Mouse (Mus musculus) intestine, postnatal 0 days (tissue): ENCODE results near the gene S100a1. TPM values are rescaled to one million over a fixed set of nuclear protein-coding genes. Genes with fewer than 3 reads are reported as not detected.

ENCODE experiments used
- ATAC-seq: fragments of 200-750 bp; cut with Nextera tagmentation; 2 replicates; pipeline ENCODE4 v1.8.0; 2017; ENCODE audit warnings: mild to moderate bottlenecking, moderate TSS enrichment, moderate library complexity
- H3K27ac ChIP-seq: fragments of 300-500 bp; sonication (generic); 2 replicates; pipeline ENCODE4 v1.5.1; 2014; ENCODE audit warnings: mild to moderate bottlenecking, low read depth, low read length, moderate library complexity
- H3K27me3 ChIP-seq: fragments of 300-500 bp; sonication (generic); replicated peaks from 2 replicates; pipeline ENCODE4 v1.6.1; 2014; ENCODE audit warnings: low read length, mixed read lengths; ENCODE audit not compliant: control insufficient read depth, insufficient read depth
- H3K36me3 ChIP-seq: fragments of 300-500 bp; sonication (generic); 2 replicates; pipeline ENCODE4 v1.6.1; 2014; ENCODE audit warnings: mild to moderate bottlenecking, moderate library complexity; ENCODE audit not compliant: control insufficient read depth, insufficient read depth
- H3K4me1 ChIP-seq: fragments of 300-500 bp; sonication (generic); replicated peaks from 2 replicates; pipeline ENCODE4 v1.6.1; 2014; ENCODE audit warnings: antibody characterized with exemption, low read length, mixed read lengths; ENCODE audit not compliant: control insufficient read depth, insufficient read depth
- H3K4me2 ChIP-seq: fragments of 300-500 bp; sonication (generic); replicated peaks from 2 replicates; pipeline ENCODE4 v1.6.1; 2014; ENCODE audit warnings: low read depth, mild to moderate bottlenecking, moderate library complexity
- H3K4me3 ChIP-seq: fragments of 300-500 bp; sonication (generic); 2 replicates; pipeline ENCODE4 v1.5.1; 2014; ENCODE audit warnings: low read depth, low read length
- H3K9ac ChIP-seq: fragments of 300-500 bp; sonication (generic); 2 replicates; pipeline ENCODE4 v1.6.1; 2014; ENCODE audit warnings: mild to moderate bottlenecking, low read depth, low read length
- H3K9me3 ChIP-seq: fragments of 300-500 bp; sonication (generic); 2 replicates; pipeline ENCODE4 v1.6.1; 2016; ENCODE audit warnings: mixed run types; ENCODE audit not compliant: control insufficient read depth
- CTCF ChIP-seq: sonication (generic); IDR thresholded peaks from 2 replicates; pipeline ENCODE4 v1.5.1; 2016; ENCODE audit warnings: low read depth, mild to moderate bottlenecking, control low read depth, antibody characterized with exemption, moderate library complexity
- WGBS: fragments of 180-500 bp; shearing (Covaris S2); extraction: QIAGEN DNeasy Blood & Tissue Kit; methylation state at CpG from one replicate; pipeline ENCODE4 v1.1.7; 2014; 5-methylcytosine and 5-hydroxymethylcytosine counted together
- polyA plus RNA-seq: library from polyadenylated mRNA; unstranded; fragments of >200 nt; fragmentation: Nextera tagmentation; extraction: Ambion mirVana; gene quantifications from 2 replicates; pipeline ENCODE4 v1.2.1, GENCODE M21; 2015

The S100a1 gene
- polyA plus RNA-seq, 1 experiment from 2014 or later, result 1,091 TPM

DNA sequence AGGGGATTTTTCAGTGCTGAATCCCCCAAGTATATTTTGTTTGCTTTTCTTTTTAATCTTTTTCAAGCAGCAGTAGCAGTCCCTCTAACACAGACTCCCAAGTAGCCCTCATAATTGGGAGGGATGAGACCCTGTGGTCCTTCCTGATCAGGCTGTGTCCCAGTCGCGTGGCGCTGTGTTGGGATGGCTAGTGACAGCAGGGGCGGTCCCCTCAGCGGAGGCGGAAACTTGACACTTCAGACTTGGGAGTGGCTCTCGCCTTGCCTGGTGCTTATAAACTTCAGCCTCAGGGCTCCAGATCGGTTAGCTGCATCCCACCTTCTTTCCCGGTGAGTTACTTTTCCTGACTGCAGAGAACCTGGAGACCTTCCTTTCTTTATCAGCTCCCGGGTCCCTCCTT, 499 bp upstream of the S100a1 start:
- Histone ChIP-seq H3K27me3 (no peaks in the 10 kb centered on the region), H3K4me1 (no peaks in the 10 kb centered on the region), H3K36me3 (no peaks in the 10 kb centered on the region), H3K9me3 (no peaks in the 10 kb centered on the region), H3K4me2 (peak overlapping the region; percentile 83), H3K9ac (peak overlapping the region; percentile 53), H3K27ac (peak overlapping the region; percentile 71; the same call in 1 of the 2 replicates), H3K4me3 (peak overlapping the region; percentile 45)
- TF ChIP-seq CTCF, result no peak; the same call in 1 of the 2 replicates
- ATAC-seq, result peak; percentile 77
- under 1% methylated on average over 10 of the region's 10 CpGs for WGBS

DNA sequence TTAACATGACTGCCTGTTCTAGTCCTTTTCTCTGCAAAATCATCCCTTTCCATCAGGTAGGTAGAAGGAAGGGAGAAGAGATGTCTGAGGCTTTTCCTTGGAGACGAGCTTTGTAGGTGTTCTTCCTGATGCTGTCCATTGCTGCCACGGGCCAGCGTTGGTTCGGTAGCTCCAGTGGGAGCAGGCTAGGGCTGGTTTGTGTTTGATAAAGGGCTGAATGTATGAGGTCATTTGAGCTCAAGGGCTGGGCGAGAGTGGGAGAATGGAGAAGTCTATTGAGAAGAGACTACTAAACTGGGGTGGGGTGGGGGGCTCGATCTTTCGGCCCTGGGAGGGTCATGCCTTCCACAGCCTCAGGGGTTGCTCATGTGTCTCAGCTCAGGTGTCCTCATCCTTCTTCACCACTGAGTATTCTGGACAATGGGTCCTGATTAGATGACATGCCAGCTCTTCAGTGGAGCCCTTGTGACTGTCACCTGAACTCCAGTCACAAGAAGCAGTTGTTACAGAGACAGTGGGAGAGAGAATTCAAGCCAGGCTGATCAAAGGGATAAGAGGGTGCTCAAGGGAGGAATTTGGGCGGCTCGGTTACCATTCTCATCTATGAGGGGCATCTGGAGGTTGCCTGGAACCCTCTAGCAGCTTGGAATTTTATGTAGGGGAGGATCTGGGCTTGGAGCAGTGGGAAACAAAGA, 1.1 kb downstream of the S100a1 start:
- 79% methylated on average over 9 of the region's 9 CpGs for WGBS
- Histone ChIP-seq H3K9ac (peak overlapping the region; percentile 53; the same call in 1 of the 2 replicates), H3K4me1 (peaks cover 2% of the 10 kb centered on the region; the same call in 1 of the 2 replicates), H3K4me2 (peak overlapping the region; percentile 83), H3K36me3 (no peaks in the 10 kb centered on the region), H3K4me3 (peak overlapping the region; percentile 45; the same call in 1 of the 2 replicates), H3K27ac (peak overlapping the region; percentile 71; the same call in 1 of the 2 replicates), H3K9me3 (no peaks in the 10 kb centered on the region), H3K27me3 (no peaks in the 10 kb centered on the region)
- no peak for ATAC-seq
- no peak for TF ChIP-seq CTCF

DNA sequence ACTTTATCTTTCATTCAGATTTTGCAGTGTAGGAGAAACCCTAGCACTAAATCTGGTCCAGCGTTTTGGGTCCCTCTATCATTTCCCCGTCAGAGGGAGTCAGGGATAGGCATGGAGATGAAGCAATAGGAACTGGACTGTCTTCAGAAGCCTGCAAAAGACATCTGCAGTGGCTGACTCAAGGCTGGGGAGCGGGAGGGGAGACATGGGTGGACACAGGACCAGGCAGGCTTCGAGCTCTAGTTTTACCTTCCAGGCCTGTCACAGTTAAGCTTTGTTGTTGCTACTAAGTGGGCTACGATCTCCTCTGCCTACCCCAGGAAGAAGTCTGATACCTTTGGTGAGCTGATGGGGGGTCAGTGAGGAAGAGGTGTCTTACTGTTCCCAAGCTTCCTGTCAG, 1.9 kb downstream of the S100a1 start:
- H3K36me3 ChIP-seq, result no peaks in the 10 kb centered on the region
- peak overlapping the region; percentile 83 for H3K4me2 ChIP-seq
- H3K4me3 ChIP-seq, result no peak overlapping the region
- H3K9ac ChIP-seq, result no peak overlapping the region
- no peak overlapping the region for H3K27ac ChIP-seq
- H3K4me1 ChIP-seq, result peaks cover 5% of the 10 kb centered on the region; the same call in 1 of the 2 replicates
- 92% methylated on average over 5 of the region's 5 CpGs for WGBS
- H3K9me3 ChIP-seq, result no peaks in the 10 kb centered on the region
- no peak for TF ChIP-seq CTCF
- H3K27me3 ChIP-seq, result no peaks in the 10 kb centered on the region
- no peak for ATAC-seq

DNA sequence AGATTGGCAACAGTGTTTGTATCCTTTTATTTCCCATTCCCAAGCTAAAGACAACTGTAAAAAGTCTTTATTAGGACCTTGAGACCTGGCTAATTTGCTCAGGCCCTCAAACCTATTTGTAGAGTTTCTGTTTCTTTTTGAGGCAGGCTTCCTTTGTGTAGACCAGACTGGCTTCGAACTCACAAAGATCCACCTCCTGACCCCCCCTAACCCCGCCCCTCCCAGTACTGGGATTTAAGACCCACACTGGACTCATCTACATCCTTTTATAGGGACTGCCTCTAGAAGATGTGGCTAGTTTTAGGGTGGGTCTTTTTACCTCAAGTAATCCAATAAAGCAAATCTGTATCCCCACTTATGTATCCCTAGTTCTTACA, 4.5 kb downstream of the S100a1 start:
- Histone ChIP-seq H3K27ac (peak overlapping the region; percentile 95), H3K27me3 (no peaks in the 10 kb centered on the region), H3K4me3 (peak overlapping the region; percentile 94), H3K9ac (no peak overlapping the region), H3K4me2 (peak overlapping the region; percentile 78), H3K36me3 (peaks cover 21% of the 10 kb centered on the region), H3K9me3 (no peaks in the 10 kb centered on the region), H3K4me1 (peaks cover 5% of the 10 kb centered on the region; the same call in 1 of the 2 replicates)
- WGBS, result 13% methylated on average over 2 of the region's 2 CpGs
- ATAC-seq, result 0 out of 2 replicates have a peak, but pooled peaks have one; percentile 10
- TF ChIP-seq CTCF, result no peak

DNA sequence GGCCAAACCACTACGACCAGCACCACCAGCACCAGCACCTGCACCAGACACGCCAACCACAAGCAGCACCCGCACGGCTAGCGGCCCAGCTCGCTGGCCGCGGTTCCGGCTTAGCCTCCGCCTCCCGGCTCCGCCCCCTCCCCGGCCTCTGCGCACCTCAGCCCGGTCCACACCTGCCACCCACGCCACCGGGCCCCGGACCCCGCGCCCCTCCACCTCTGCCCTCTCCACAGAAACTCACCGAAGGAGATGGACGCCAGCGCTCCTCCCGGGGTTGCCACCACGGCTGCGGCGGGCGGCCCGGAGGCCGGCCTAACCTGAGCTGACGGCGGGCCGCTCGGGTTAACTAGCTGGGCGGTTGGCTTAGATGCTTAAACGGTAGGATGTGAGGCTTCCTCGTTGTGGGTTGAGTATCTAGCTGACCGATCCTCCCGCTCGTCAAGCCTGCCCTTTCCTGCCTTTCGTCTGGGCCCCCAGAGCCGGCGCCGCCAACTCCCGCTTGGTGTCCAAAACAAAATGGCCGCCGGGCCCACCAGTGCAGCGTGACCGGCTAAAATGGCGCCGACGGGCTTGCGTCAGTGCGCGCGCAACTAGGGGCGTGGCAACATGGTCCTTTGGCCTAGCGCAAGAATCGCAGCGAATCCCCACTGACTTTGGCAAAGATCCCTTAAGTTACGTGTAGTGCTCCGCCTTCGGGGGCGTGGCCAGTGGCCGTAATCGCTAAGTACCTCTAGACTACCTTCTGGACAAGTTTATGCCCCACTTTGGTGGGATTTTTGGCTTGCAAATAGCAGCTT, 5.0 kb downstream of the S100a1 start, which contains the start of gene Chtop:
TSS of gene Chtop (minus strand) at position 549 of the 797 bp plus-strand sequence.
- peaks cover 5% of the 10 kb centered on the region; the same call in 1 of the 2 replicates for H3K4me1 ChIP-seq
- no peaks in the 10 kb centered on the region for H3K27me3 ChIP-seq
- peak within 1 kb of the TSS; percentile 78 for H3K4me2 ChIP-seq
- TF ChIP-seq CTCF, result no peak
- H3K4me3 ChIP-seq, result peak within 1 kb of the TSS; percentile 94
- H3K27ac ChIP-seq, result peak within 1 kb of the TSS; percentile 95
- under 1% methylated on average over 65 of the region's 66 CpGs for WGBS
- ATAC-seq, result peak; percentile 91
- H3K9me3 ChIP-seq, result no peaks in the 10 kb centered on the region
- H3K9ac ChIP-seq, result peak within 1 kb of the TSS; percentile 99
- H3K36me3 ChIP-seq, result peaks cover 24% of the 10 kb centered on the region
